Mouse (Mus musculus): ENCODE data around the gene Ndufb5. TPM values are rescaled to one million over a fixed set of nuclear protein-coding genes. Genes with fewer than 3 reads are reported as not detected.
"Not testable (repeated sequence)": the region's sequence is repeated elsewhere in the genome, so short reads cannot be mapped to it uniquely, and the experiment has no call there.

Ndufb5 gene
- polyA plus RNA-seq, 1 experiment from 2014 or later: 322 TPM

- 93% methylated on average over 6 of the region's 6 CpGs for WGBS
These were observed 8.2 kb downstream of the Ndufb5 start for GRCm38 (mm10) chr3:32745001-32745400.

GRCm38 (mm10) chr3:32745426-32745825, 8.6 kb downstream of the Ndufb5 start:
- H3K27me3 ChIP-seq (ENCODE audit: control insufficient read depth, insufficient read depth, low read length); ATAC-seq (ENCODE audit: low FRiP score, low TSS enrichment); H3K27ac ChIP-seq (replicated peaks); H3K9ac ChIP-seq (ENCODE audit: low read length); H3K4me2 ChIP-seq (replicated peaks; ENCODE audit: low read depth); DNase-seq (ENCODE audit: low spot score); H3K4me3 ChIP-seq (ENCODE audit: low read depth, low read length); H3K4me1 ChIP-seq (replicated peaks; ENCODE audit: control insufficient read depth, insufficient read depth); H3K9me3 ChIP-seq (ENCODE audit: control insufficient read depth, low read length): not testable (repeated sequence)
- peaks cover 11% of the 10 kb centered on the region; the same call in 1 of the 2 replicates for H3K36me3 ChIP-seq (ENCODE audit: control insufficient read depth, insufficient read depth, low read length)

More at GRCm38 (mm10) chr3:32745001-32745400, 8.2 kb downstream of the Ndufb5 start:
- Histone ChIP-seq H3K27me3 (ENCODE audit: control insufficient read depth, insufficient read depth, low read length) (no peaks in the 10 kb centered on the region), H3K27ac (replicated peaks) (no peak overlapping the region), H3K9me3 (ENCODE audit: control insufficient read depth, low read length) (no peaks in the 10 kb centered on the region), H3K36me3 (ENCODE audit: control insufficient read depth, insufficient read depth, low read length) (peaks cover 11% of the 10 kb centered on the region; the same call in 1 of the 2 replicates), H3K4me3 (ENCODE audit: low read depth, low read length) (no peak overlapping the region), H3K9ac (ENCODE audit: low read length) (no peak overlapping the region), H3K4me2 (replicated peaks; ENCODE audit: low read depth) (no peak overlapping the region), H3K4me1 (replicated peaks; ENCODE audit: control insufficient read depth, insufficient read depth) (no peaks in the 10 kb centered on the region)
- DNase-seq (ENCODE audit: low spot score): no peak
- no peak for ATAC-seq (ENCODE audit: low FRiP score, low TSS enrichment)
- TF ChIP-seq EP300 (optimal IDR thresholded peaks at IDR 0.05): no peak
- no peak for TF ChIP-seq CTCF (IDR thresholded peaks at IDR 0.05; ENCODE audit: low read depth)

GRCm38 (mm10) chr3:32748384-32748783, 11.6 kb downstream of the Ndufb5 start:
- 91% methylated on average over 9 of the region's 9 CpGs for WGBS

GRCm38 (mm10) chr3:32749820-32750579, 13.2 kb downstream of the Ndufb5 start:
- Histone ChIP-seq H3K36me3 (ENCODE audit: control insufficient read depth, insufficient read depth, low read length) (peaks cover 19% of the 10 kb centered on the region), H3K9me3 (ENCODE audit: control insufficient read depth, low read length) (no peaks in the 10 kb centered on the region), H3K27me3 (ENCODE audit: control insufficient read depth, insufficient read depth, low read length) (no peaks in the 10 kb centered on the region), H3K9ac (ENCODE audit: low read length) (no peak overlapping the region), H3K4me1 (replicated peaks; ENCODE audit: control insufficient read depth, insufficient read depth) (no peaks in the 10 kb centered on the region), H3K4me2 (replicated peaks; ENCODE audit: low read depth) (no peak overlapping the region), H3K4me3 (ENCODE audit: low read depth, low read length) (no peak overlapping the region), H3K27ac (replicated peaks) (no peak overlapping the region)
- ATAC-seq (ENCODE audit: low FRiP score, low TSS enrichment) (no peak), DNase-seq (ENCODE audit: low spot score) (no peak)
- WGBS: 95% methylated on average over 4 of the region's 4 CpGs
- TF ChIP-seq EP300 (optimal IDR thresholded peaks at IDR 0.05): no peak
- TF ChIP-seq CTCF (IDR thresholded peaks at IDR 0.05; ENCODE audit: low read depth): no peak

More at GRCm38 (mm10) chr3:32748384-32748783, 11.6 kb downstream of the Ndufb5 start:
- Histone ChIP-seq H3K36me3 (ENCODE audit: control insufficient read depth, insufficient read depth, low read length) (peaks cover 19% of the 10 kb centered on the region), H3K4me2 (replicated peaks; ENCODE audit: low read depth) (no peak overlapping the region), H3K27ac (replicated peaks) (no peak overlapping the region), H3K9me3 (ENCODE audit: control insufficient read depth, low read length) (no peaks in the 10 kb centered on the region), H3K4me3 (ENCODE audit: low read depth, low read length) (no peak overlapping the region), H3K9ac (ENCODE audit: low read length) (no peak overlapping the region), H3K27me3 (ENCODE audit: control insufficient read depth, insufficient read depth, low read length) (no peaks in the 10 kb centered on the region), H3K4me1 (replicated peaks; ENCODE audit: control insufficient read depth, insufficient read depth) (no peaks in the 10 kb centered on the region)
- TF ChIP-seq CTCF (IDR thresholded peaks at IDR 0.05; ENCODE audit: low read depth) (no peak), EP300 (optimal IDR thresholded peaks at IDR 0.05) (no peak)
- DNase-seq (ENCODE audit: low spot score) (no peak), ATAC-seq (ENCODE audit: low FRiP score, low TSS enrichment) (no peak)

- no peak for TF ChIP-seq CTCF (IDR thresholded peaks at IDR 0.05; ENCODE audit: low read depth)
- TF ChIP-seq EP300 (optimal IDR thresholded peaks at IDR 0.05): no peak
- H3K4me3 ChIP-seq (ENCODE audit: low read depth, low read length): no peak overlapping the region
- ATAC-seq (ENCODE audit: low FRiP score, low TSS enrichment) (no peak), DNase-seq (ENCODE audit: low spot score) (no peak)
- no peaks in the 10 kb centered on the region for H3K9me3 ChIP-seq (ENCODE audit: control insufficient read depth, low read length)
- H3K27me3 ChIP-seq (ENCODE audit: control insufficient read depth, insufficient read depth, low read length): no peaks in the 10 kb centered on the region
- H3K4me1 ChIP-seq (replicated peaks; ENCODE audit: control insufficient read depth, insufficient read depth): no peaks in the 10 kb centered on the region
- peaks cover 11% of the 10 kb centered on the region for H3K36me3 ChIP-seq (ENCODE audit: control insufficient read depth, insufficient read depth, low read length)
- H3K4me2 ChIP-seq (replicated peaks; ENCODE audit: low read depth): no peak overlapping the region
- WGBS: 80% methylated on average over 3 of the region's 3 CpGs
- no peak overlapping the region for H3K27ac ChIP-seq (replicated peaks)
- no peak overlapping the region for H3K9ac ChIP-seq (ENCODE audit: low read length)
These were observed 17.7 kb downstream of the Ndufb5 start for GRCm38 (mm10) chr3:32754384-32754915.

- Histone ChIP-seq H3K4me2 (replicated peaks; ENCODE audit: low read depth) (no peak overlapping the region), H3K27ac (replicated peaks) (no peak overlapping the region), H3K4me3 (ENCODE audit: low read depth, low read length) (no peak overlapping the region), H3K36me3 (ENCODE audit: control insufficient read depth, insufficient read depth, low read length) (no peaks in the 10 kb centered on the region), H3K4me1 (replicated peaks; ENCODE audit: control insufficient read depth, insufficient read depth) (no peaks in the 10 kb centered on the region), H3K9ac (ENCODE audit: low read length) (no peak overlapping the region), H3K9me3 (ENCODE audit: control insufficient read depth, low read length) (no peaks in the 10 kb centered on the region), H3K27me3 (ENCODE audit: control insufficient read depth, insufficient read depth, low read length) (no peaks in the 10 kb centered on the region)
- 70% methylated on average over 5 of the region's 5 CpGs for WGBS
- ATAC-seq (ENCODE audit: low FRiP score, low TSS enrichment) (no peak), DNase-seq (ENCODE audit: low spot score) (no peak)
- TF ChIP-seq EP300 (optimal IDR thresholded peaks at IDR 0.05): no peak
- TF ChIP-seq CTCF (IDR thresholded peaks at IDR 0.05; ENCODE audit: low read depth): no peak
These were observed 22.4 kb downstream of the Ndufb5 start for GRCm38 (mm10) chr3:32759212-32759611.

Data from stomach, postnatal 0 days (tissue).